Mouse (Mus musculus) ES-E14 (cell line): ENCODE measurements at regions not wholly inside any gene's neighbourhood (a gene's known extent, or its start where the extent isn't known, plus 50 kb on each side); places are given as distances from the start of the nearest gene placed in this dataset.

Experiments used
- CHD2 ChIP-seq: IDR thresholded peaks from 2 replicates; pipeline ENCODE4 v1.6.1; 2014; ENCODE audit warnings: mild to moderate bottlenecking, low read depth, low read length, inconsistent platforms
- HCFC1 ChIP-seq: IDR thresholded peaks from 2 replicates; pipeline ENCODE4 v1.6.1; 2012; ENCODE audit warnings: low read length, inconsistent platforms, borderline replicate concordance; ENCODE audit not compliant: insufficient read depth
- ZC3H11A ChIP-seq: IDR thresholded peaks from 2 replicates; pipeline ENCODE4 v1.6.1; 2012; ENCODE audit warnings: low read depth, mild to moderate bottlenecking, inconsistent platforms, low read length, borderline replicate concordance

- TF ChIP-seq CHD2 (no peak), HCFC1 (no peak), ZC3H11A (no peak)
Observed at GRCm38 (mm10) chr17:14552081-14552480, 142.0 kb downstream of the Thbs2 start.
